Mouse (Mus musculus) hindbrain, embryonic 16.5 days (tissue): Measurements from ENCODE around the gene Elane. TPM values are rescaled to one million over a fixed set of nuclear protein-coding genes. Genes with fewer than 3 reads are reported as not detected.
A peak's percentile ranks its signal among the peaks of the same experiment; 100 is the strongest.

Experiments used
- ATAC-seq: fragments of 200-750 bp; cut with Nextera tagmentation; 2 replicates; pipeline ENCODE4 v1.8.0; 2017; ENCODE audit warnings: moderate TSS enrichment, moderate library complexity
- H3K27ac ChIP-seq: fragments of 300-500 bp; sonication (generic); 2 replicates; pipeline ENCODE4 v1.5.1; 2014; ENCODE audit warnings: low read depth, mild to moderate bottlenecking, control low read depth, low read length, moderate library complexity
- H3K27me3 ChIP-seq: fragments of 300-500 bp; sonication (generic); replicated peaks from 2 replicates; pipeline ENCODE4 v1.6.1; 2014; ENCODE audit warnings: low read length; ENCODE audit not compliant: control insufficient read depth, insufficient read depth
- H3K36me3 ChIP-seq: fragments of 300-500 bp; sonication (generic); 2 replicates; pipeline ENCODE4 v1.6.1; 2014; ENCODE audit warnings: mild to moderate bottlenecking, low read length, moderate library complexity, mixed read lengths; ENCODE audit not compliant: control insufficient read depth, insufficient read depth
- H3K4me1 ChIP-seq: fragments of 300-500 bp; sonication (generic); 2 replicates; pipeline ENCODE4 v1.6.1; 2014; ENCODE audit warnings: low read depth, low read length; ENCODE audit not compliant: control insufficient read depth, insufficient read depth
- H3K4me2 ChIP-seq: fragments of 300-500 bp; sonication (generic); 2 replicates; pipeline ENCODE4 v1.6.1; 2014; ENCODE audit warnings: mild to moderate bottlenecking, low read length, control low read depth, moderate library complexity
- H3K4me3 ChIP-seq: fragments of 300-500 bp; sonication (generic); 2 replicates; pipeline ENCODE4 v1.5.1; 2014; ENCODE audit warnings: mild to moderate bottlenecking, low read length, control low read depth, moderate library complexity
- H3K9ac ChIP-seq: fragments of 300-500 bp; sonication (generic); 2 replicates; pipeline ENCODE4 v1.6.1; 2014; ENCODE audit warnings: low read depth, mild to moderate bottlenecking, control low read depth, low read length, moderate library complexity
- H3K9me3 ChIP-seq: fragments of 300-500 bp; sonication (generic); 2 replicates; pipeline ENCODE4 v1.6.1; 2014; ENCODE audit warnings: mild to moderate bottlenecking, low read length, moderate library complexity; ENCODE audit not compliant: control insufficient read depth
- WGBS: fragments of 180-500 bp; shearing (Covaris S2); extraction: QIAGEN DNeasy Blood & Tissue Kit; methylation state at CpG from one replicate; pipeline ENCODE4 v1.1.7; 2014; 5-methylcytosine and 5-hydroxymethylcytosine counted together
- polyA plus RNA-seq: library from polyadenylated mRNA; unstranded; fragments of >200 nt; fragmentation: Nextera tagmentation; extraction: Ambion mirVana; gene quantifications from 2 replicates; pipeline ENCODE4 v1.2.1, GENCODE M21; 2015

Elane gene
- polyA plus RNA-seq, 1 experiment from 2014 or later, result 0.26 TPM

DNA sequence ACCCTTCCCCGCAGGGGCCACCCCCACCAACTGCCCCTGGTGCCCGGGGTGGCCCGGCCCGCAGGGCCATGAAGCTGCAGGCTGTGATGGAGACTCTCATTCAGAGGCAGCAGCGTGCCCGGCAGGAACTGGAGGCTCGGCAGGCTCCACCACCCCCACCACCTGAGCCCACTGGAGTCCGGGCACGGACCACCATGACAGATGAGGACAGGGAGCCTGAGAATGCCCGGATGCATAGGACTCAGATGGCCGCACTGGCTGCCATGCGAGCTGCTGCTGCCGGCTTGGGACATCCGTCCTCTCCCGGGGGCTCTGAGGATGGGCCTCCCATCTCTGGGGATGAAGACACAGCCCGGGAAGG lies 44.8 kb downstream of the Elane start:
- Histone ChIP-seq H3K9me3 (no peaks in the 10 kb centered on the region), H3K36me3 (0 out of 2 replicates have a peak, but pooled peaks cover 4% of the 10 kb centered on the region), H3K27me3 (no peaks in the 10 kb centered on the region), H3K4me3 (no peak overlapping the region), H3K27ac (no peak overlapping the region), H3K4me1 (peaks cover 54% of the 10 kb centered on the region), H3K4me2 (no peak overlapping the region), H3K9ac (no peak overlapping the region)
- ATAC-seq, result no peak
- 51% methylated on average over 16 of the region's 16 CpGs for WGBS

DNA sequence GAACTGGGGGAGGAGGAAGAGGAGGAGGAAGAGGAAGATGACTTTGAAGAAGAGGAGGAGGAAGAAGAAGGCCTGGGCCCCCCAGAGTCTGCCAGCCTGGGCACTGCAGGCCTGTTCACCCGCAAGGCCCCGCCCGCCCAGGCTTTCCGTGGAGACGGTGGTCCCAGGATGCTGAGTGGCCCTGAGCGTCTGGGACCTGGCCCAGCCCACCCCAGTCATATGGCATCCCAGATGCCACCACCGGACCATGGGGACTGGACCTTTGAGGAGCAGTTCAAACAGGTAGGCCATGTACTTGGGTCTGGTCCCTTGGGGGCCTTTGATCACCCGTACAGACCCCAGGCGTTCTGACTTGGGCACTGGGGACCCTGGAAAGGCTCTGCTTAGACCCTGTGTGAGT lies 45.8 kb downstream of the Elane start:
- peaks cover 52% of the 10 kb centered on the region for H3K4me1 ChIP-seq
- no peak for ATAC-seq
- H3K9me3 ChIP-seq, result no peaks in the 10 kb centered on the region
- 84% methylated on average over 9 of the region's 9 CpGs for WGBS
- H3K9ac ChIP-seq, result no peak overlapping the region
- H3K36me3 ChIP-seq, result 0 out of 2 replicates have a peak, but pooled peaks cover 4% of the 10 kb centered on the region
- H3K4me3 ChIP-seq, result no peak overlapping the region
- H3K27ac ChIP-seq, result no peak overlapping the region
- no peaks in the 10 kb centered on the region for H3K27me3 ChIP-seq
- no peak overlapping the region for H3K4me2 ChIP-seq

DNA sequence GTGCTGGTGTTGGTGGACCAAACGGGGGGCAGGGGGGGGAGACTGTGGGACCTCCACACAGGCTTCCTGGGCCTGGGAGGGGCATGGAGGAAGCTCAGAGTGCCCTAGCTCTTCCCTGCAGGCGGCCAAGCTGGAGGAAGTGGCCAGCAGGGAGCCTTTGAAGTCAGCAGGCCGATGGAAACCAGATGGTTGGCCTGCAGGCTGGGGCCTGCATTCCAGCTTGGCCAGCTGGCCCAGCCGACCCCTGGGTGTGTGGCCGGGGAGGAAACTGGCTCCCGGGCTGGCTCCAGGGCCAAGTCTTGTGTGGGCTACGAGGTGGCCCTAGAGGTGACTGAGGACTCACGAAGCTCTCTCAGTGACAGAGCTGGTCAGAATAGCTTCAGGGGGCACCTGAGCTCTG lies 46.7 kb downstream of the Elane start:
- peaks cover 59% of the 10 kb centered on the region for H3K4me1 ChIP-seq
- 0 out of 2 replicates have a peak, but pooled peaks cover 4% of the 10 kb centered on the region for H3K36me3 ChIP-seq
- WGBS, result 21% methylated on average over 8 of the region's 8 CpGs
- peak overlapping the region; percentile 41; the same call in 1 of the 2 replicates for H3K27ac ChIP-seq
- no peak for ATAC-seq
- no peak overlapping the region for H3K4me3 ChIP-seq
- H3K9me3 ChIP-seq, result no peaks in the 10 kb centered on the region
- H3K27me3 ChIP-seq, result no peaks in the 10 kb centered on the region
- H3K9ac ChIP-seq, result no peak overlapping the region
- no peak overlapping the region for H3K4me2 ChIP-seq

DNA sequence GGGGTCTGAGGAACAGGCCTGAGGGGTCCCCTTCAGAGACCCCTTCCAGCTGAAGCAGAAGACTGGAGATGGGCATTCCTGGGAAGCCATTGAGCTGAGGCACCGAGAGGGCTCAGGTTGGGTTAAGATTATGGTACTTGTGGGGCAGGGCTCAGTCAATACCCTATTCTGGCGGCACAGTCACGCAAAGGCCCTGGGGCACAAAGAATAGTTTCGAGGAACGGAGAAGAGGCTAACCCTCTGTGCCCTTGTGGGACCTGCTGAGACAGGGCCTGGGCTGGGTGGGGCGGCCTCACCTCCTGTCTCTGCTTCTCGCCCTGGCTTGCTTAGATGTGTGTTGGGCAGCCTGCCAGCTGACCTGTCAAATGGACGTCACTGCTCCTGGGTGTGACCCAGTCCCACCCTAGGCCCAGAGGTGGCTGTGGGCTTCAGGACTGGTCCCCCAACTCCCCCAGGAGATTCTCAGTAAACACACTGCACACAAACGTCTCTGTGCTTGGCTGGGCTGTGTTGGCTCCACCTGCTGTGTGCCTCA lies 47.2 kb downstream of the Elane start:
- peak overlapping the region; percentile 64; the same call in 1 of the 2 replicates for H3K27ac ChIP-seq
- 0 out of 2 replicates have a peak, but pooled peaks cover 4% of the 10 kb centered on the region for H3K36me3 ChIP-seq
- H3K4me2 ChIP-seq, result no peak overlapping the region
- 52% methylated on average over 8 of the region's 9 CpGs for WGBS
- no peak overlapping the region for H3K4me3 ChIP-seq
- H3K9ac ChIP-seq, result peak overlapping the region; percentile 26; the same call in 1 of the 2 replicates
- no peak for ATAC-seq
- no peaks in the 10 kb centered on the region for H3K27me3 ChIP-seq
- H3K9me3 ChIP-seq, result no peaks in the 10 kb centered on the region
- H3K4me1 ChIP-seq, result peaks cover 58% of the 10 kb centered on the region

DNA sequence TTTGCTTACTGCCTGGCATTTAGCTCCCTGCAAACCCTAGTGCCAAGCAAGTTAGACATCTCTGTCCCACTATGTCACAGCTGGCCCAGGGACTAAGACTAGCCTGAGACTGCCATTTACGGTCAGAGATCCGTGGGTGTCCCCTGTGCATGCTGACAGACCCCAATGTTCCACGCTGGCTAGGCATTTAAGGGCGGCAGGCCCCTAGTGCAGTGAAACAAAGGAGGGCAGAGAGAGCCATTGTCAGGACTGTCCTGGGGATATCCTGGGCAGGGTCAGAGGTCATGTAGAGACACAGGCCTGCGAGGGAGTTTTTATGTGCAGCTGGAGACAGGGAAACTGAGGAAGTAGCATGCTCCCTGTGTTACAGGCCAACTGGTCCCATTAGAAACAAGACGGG lies 47.8 kb downstream of the Elane start:
- 0 out of 2 replicates have a peak, but pooled peaks cover 4% of the 10 kb centered on the region for H3K36me3 ChIP-seq
- H3K4me3 ChIP-seq, result no peak overlapping the region
- no peaks in the 10 kb centered on the region for H3K9me3 ChIP-seq
- peaks cover 55% of the 10 kb centered on the region for H3K4me1 ChIP-seq
- 0 out of 2 replicates have a peak overlapping the region, but pooled peaks have one; percentile 1 for H3K9ac ChIP-seq
- no peaks in the 10 kb centered on the region for H3K27me3 ChIP-seq
- 19% methylated on average over 6 of the region's 6 CpGs for WGBS
- H3K4me2 ChIP-seq, result no peak overlapping the region
- peak overlapping the region; percentile 64 for H3K27ac ChIP-seq
- no peak for ATAC-seq

DNA sequence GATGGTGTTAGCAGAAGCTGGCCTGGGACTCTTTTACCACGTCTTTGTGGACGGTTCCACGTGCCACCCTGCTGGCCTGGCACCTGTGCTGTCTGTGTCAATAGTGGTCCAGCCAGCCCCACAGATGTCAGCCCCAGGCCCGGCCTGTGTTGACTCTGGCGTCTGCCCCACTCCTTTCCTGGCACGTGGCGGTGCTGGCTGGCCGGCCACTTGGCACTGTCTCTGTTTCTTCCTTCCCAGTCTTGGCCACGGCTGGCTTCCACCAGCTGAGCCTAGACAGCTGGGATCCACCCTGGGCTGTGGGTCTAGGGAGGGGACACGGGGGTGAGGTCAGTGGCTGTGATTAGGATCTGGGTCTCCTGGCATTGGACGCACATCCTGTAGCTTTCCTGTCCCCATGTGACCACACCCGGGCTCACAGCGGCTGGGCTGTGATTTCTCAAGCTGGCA lies 48.2 kb downstream of the Elane start:
- no peak overlapping the region for H3K4me3 ChIP-seq
- no peaks in the 10 kb centered on the region for H3K9me3 ChIP-seq
- ATAC-seq, result peak; percentile 85
- 0 out of 2 replicates have a peak, but pooled peaks cover 4% of the 10 kb centered on the region for H3K36me3 ChIP-seq
- no peak overlapping the region for H3K4me2 ChIP-seq
- no peak overlapping the region for H3K9ac ChIP-seq
- 35% methylated on average over 13 of the region's 13 CpGs for WGBS
- peak overlapping the region; percentile 64 for H3K27ac ChIP-seq
- H3K27me3 ChIP-seq, result no peaks in the 10 kb centered on the region
- peaks cover 50% of the 10 kb centered on the region for H3K4me1 ChIP-seq

DNA sequence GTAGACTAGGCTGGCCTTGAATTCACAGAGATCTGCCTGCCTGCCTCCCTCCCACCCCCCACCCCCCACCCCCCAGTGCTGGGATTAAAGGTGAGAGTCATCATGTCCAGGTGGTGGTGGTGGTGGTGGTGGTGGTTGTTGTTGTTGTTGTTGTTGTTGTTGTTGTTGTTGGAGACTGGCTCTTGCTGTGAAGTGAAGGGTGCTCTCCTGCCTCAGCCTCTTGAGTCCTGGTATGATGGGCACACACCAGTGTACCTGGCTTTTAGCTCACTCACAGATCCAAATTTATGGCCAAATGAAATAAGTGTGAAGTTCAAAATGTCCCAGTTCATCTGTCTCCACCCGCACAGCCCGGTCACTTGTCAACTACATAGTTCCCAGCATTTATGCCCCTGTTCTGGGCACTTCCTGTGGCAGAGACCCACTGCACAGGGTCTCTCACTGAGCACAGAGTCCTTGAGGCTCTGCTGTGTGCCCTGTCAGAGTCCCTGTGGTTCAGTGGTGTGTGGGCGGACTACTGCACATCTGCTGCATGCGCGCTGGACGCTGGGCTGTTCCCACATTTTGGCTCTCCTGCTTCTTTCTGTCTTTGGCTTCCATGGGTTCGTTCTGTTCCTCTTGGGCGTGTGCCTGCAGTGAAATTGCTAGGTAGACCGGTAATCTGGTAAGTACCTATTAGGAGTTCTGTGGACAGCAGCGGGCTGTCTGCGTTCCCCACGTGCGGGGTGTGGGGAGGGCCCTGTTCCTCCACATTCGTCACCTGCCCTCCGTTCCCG lies 48.9 kb downstream of the Elane start:
- H3K27ac ChIP-seq, result peak overlapping the region; percentile 64; the same call in 1 of the 2 replicates
- no peak overlapping the region for H3K4me3 ChIP-seq
- 83% methylated on average over 16 of the region's 16 CpGs for WGBS
- 0 out of 2 replicates have a peak, but pooled peaks cover 4% of the 10 kb centered on the region for H3K36me3 ChIP-seq
- H3K4me2 ChIP-seq, result no peak overlapping the region
- peaks cover 44% of the 10 kb centered on the region for H3K4me1 ChIP-seq
- ATAC-seq, result no peak
- no peak overlapping the region for H3K9ac ChIP-seq
- H3K9me3 ChIP-seq, result no peaks in the 10 kb centered on the region
- H3K27me3 ChIP-seq, result no peaks in the 10 kb centered on the region

DNA sequence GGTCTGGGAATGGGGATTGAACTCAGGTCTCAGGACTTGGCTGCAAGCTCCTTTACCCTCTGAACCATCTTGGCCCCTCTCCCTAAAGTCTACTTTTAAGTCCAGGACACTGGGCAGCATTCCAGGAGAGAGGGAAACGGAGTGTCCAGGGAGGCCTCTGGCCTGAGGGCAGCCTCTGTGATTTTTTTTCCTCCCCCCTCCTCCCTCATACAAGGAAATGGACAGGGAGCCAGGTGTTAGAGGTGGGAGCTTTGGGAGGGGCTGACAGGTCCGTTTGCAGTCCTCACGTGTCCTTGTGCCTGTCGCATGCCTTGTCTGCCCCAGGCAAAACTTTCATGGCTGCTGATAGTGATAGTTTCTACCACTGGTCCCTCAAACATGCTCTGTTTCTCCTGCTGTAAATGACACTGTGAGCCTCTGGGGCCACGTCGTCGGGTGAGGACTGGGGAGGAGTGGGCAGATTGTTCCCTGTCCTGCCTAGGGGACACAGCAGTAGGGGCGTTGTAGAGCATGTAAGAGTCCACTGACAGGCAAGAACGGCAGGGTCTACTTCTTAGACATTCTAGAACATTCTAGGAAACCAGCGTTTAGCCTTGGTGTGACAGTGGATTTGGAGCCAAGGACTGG lies 50.4 kb downstream of the Elane start:
- WGBS, result 63% methylated on average over 10 of the region's 10 CpGs
- no peak for ATAC-seq
- no peaks in the 10 kb centered on the region for H3K9me3 ChIP-seq
- no peaks in the 10 kb centered on the region for H3K27me3 ChIP-seq
- no peak overlapping the region for H3K4me3 ChIP-seq
- H3K36me3 ChIP-seq, result 0 out of 2 replicates have a peak, but pooled peaks cover 1% of the 10 kb centered on the region
- peaks cover 40% of the 10 kb centered on the region for H3K4me1 ChIP-seq
- H3K9ac ChIP-seq, result no peak overlapping the region
- no peak overlapping the region; the same call in 1 of the 2 replicates for H3K27ac ChIP-seq
- H3K4me2 ChIP-seq, result no peak overlapping the region
